Mouse (Mus musculus) small intestine, adult 2 months (tissue): Measurements from ENCODE around the gene Snapc3.

Experiments
- CTCF ChIP-seq: fragments of 200-500 bp; IDR thresholded peaks from 2 replicates; pipeline ENCODE4 v1.5.1; 2012; ENCODE audit warnings: low read depth, mild to moderate bottlenecking, control low read depth, inconsistent platforms, low read length, moderate library complexity, mixed read lengths; ENCODE audit not compliant: insufficient replicate concordance, insufficient read length; ENCODE audit errors: extremely low read depth
- POLR2A ChIP-seq: fragments of 200-500 bp; IDR thresholded peaks from 2 replicates; pipeline ENCODE4 v1.6.1; 2012; ENCODE audit warnings: low read depth, mild to moderate bottlenecking, control low read depth, inconsistent platforms, low read length, moderate library complexity

- TF ChIP-seq CTCF (no peak), POLR2A (no peak)
Measured at GRCm38 (mm10) chr4:83390551-83390950, 27.0 kb upstream of the Snapc3 start.
